Mouse (Mus musculus) cerebellum, adult 9-11 months (tissue): ENCODE data around the gene Notch2.

Experiments used
- DNase-seq: peaks from one replicate; pipeline ENCODE4 v3.0.0; 2022

The Notch2 gene

GRCm38 (mm10) chr3:98079601-98080215, 66.4 kb downstream of the Notch2 start:
- no peak for DNase-seq

GRCm38 (mm10) chr3:98080630-98081029, 67.3 kb downstream of the Notch2 start:
- DNase-seq: no peak

- no peak for DNase-seq
These were observed 68.9 kb downstream of the Notch2 start for GRCm38 (mm10) chr3:98082188-98082587.

GRCm38 (mm10) chr3:98082972-98083371, 69.6 kb downstream of the Notch2 start:
- no peak for DNase-seq

GRCm38 (mm10) chr3:98084061-98084655, 70.8 kb downstream of the Notch2 start:
- no peak for DNase-seq

GRCm38 (mm10) chr3:98084870-98085269, 71.5 kb downstream of the Notch2 start:
- DNase-seq: no peak

GRCm38 (mm10) chr3:98085812-98086268, 72.5 kb downstream of the Notch2 start:
- DNase-seq: no peak

GRCm38 (mm10) chr3:98086441-98086840, 73.1 kb downstream of the Notch2 start:
- DNase-seq: no peak

- DNase-seq: no peak
These were observed 73.5 kb downstream of the Notch2 start for GRCm38 (mm10) chr3:98086860-98087259.

- DNase-seq: no peak
These were observed 74.2 kb downstream of the Notch2 start for GRCm38 (mm10) chr3:98087551-98087950.

GRCm38 (mm10) chr3:98089702-98090101, 76.4 kb downstream of the Notch2 start:
- DNase-seq: no peak

- DNase-seq: no peak
These were observed 76.8 kb downstream of the Notch2 start for GRCm38 (mm10) chr3:98090129-98090528.

- DNase-seq: no peak
These were observed 79.5 kb downstream of the Notch2 start for GRCm38 (mm10) chr3:98092680-98093370.

- no peak for DNase-seq
These were observed 80.6 kb downstream of the Notch2 start for GRCm38 (mm10) chr3:98093954-98094353.

GRCm38 (mm10) chr3:98094629-98095583, 81.6 kb downstream of the Notch2 start:
- DNase-seq: no peak

GRCm38 (mm10) chr3:98096981-98097380, 83.7 kb downstream of the Notch2 start:
- DNase-seq: no peak

GRCm38 (mm10) chr3:98098676-98099075, 85.3 kb downstream of the Notch2 start:
- DNase-seq: no peak

- no peak for DNase-seq
These were observed 86.0 kb downstream of the Notch2 start for GRCm38 (mm10) chr3:98099287-98099686.

GRCm38 (mm10) chr3:98101541-98101940, 88.2 kb downstream of the Notch2 start:
- DNase-seq: no peak

GRCm38 (mm10) chr3:98104851-98105471, 91.6 kb downstream of the Notch2 start:
- peak; percentile 8 for DNase-seq

- no peak for DNase-seq
These were observed 92.2 kb downstream of the Notch2 start for GRCm38 (mm10) chr3:98105496-98105895.

GRCm38 (mm10) chr3:98106115-98106514, 92.8 kb downstream of the Notch2 start:
- DNase-seq: no peak
